Mouse (Mus musculus) liver, embryonic 11.5 days (tissue): ENCODE measurements at regions not wholly inside any gene's neighbourhood (a gene's known extent, or its start where the extent isn't known, plus 50 kb on each side); places are given as distances from the start of the nearest gene placed in this dataset.

Source experiments
- ATAC-seq: fragments of 200-750 bp; cut with Nextera tagmentation; replicated peaks from 2 replicates; pipeline ENCODE4 v1.8.0; 2017; ENCODE audit warnings: moderate number of reproducible peaks, mild to moderate bottlenecking, moderate TSS enrichment, moderate library complexity; ENCODE audit not compliant: low FRiP score
- DNase-seq: peaks from one replicate; pipeline ENCODE4 v3.0.0-alpha.2; 2017; ENCODE audit warnings: low spot score
- H3K27ac ChIP-seq: fragments of 300-500 bp; sonication (generic); 2 replicates; pipeline ENCODE4 v1.5.1; 2014; ENCODE audit warnings: mild to moderate bottlenecking, low read depth, low read length, control low read depth
- H3K27me3 ChIP-seq: fragments of 300-500 bp; sonication (generic); replicated peaks from 2 replicates; pipeline ENCODE4 v1.6.1; 2014; ENCODE audit warnings: low read length, mixed read lengths; ENCODE audit not compliant: control insufficient read depth, insufficient read depth
- H3K36me3 ChIP-seq: fragments of 300-500 bp; sonication (generic); 2 replicates; pipeline ENCODE4 v1.6.1; 2014; ENCODE audit warnings: mild to moderate bottlenecking, low read length, moderate library complexity, mixed read lengths; ENCODE audit not compliant: control insufficient read depth, insufficient read depth
- H3K4me1 ChIP-seq: fragments of 300-500 bp; sonication (generic); replicated peaks from 2 replicates; pipeline ENCODE4 v1.6.1; 2014; ENCODE audit warnings: low read length, mixed read lengths; ENCODE audit not compliant: control insufficient read depth, insufficient read depth
- H3K4me2 ChIP-seq: fragments of 300-500 bp; sonication (generic); 2 replicates; pipeline ENCODE4 v1.6.1; 2014; ENCODE audit warnings: mild to moderate bottlenecking, control low read depth, moderate library complexity
- H3K4me3 ChIP-seq: fragments of 300-500 bp; sonication (generic); 2 replicates; pipeline ENCODE4 v1.5.1; 2014; ENCODE audit warnings: low read depth, low read length, control low read depth
- H3K9ac ChIP-seq: fragments of 300-500 bp; sonication (generic); 2 replicates; pipeline ENCODE4 v1.6.1; 2014; ENCODE audit warnings: low read depth, low read length, control low read depth
- H3K9me3 ChIP-seq: fragments of 300-500 bp; sonication (generic); 2 replicates; pipeline ENCODE4 v1.6.1; 2016; ENCODE audit warnings: low read length, inconsistent platforms, mixed read lengths; ENCODE audit not compliant: control insufficient read depth
- WGBS: fragments of 180-500 bp; shearing (Covaris S2); extraction: QIAGEN DNeasy Blood & Tissue Kit; methylation state at CpG from one replicate; pipeline ENCODE4 v1.1.7; 2014; 5-methylcytosine and 5-hydroxymethylcytosine counted together

DNA sequence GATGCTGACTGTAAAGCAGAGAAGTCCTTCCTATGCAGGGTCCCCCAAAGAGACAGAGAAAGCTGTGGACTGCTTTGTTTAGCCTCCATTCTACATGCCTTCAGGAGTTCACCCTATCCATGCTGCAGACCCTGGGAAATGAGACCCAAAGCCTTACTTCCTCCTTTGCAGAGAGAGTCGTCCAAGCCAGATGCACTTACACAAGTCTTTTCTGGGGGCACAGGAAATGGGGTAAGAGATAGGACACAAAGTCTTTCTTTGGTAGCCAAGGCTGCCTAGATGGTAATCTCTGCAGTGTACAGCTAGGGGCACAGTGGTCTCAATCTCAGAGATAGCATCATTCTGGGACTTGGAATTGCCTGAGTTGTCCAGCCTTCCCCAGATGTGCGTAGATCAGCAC lies 448.1 kb upstream of the Smim15 start:
- DNase-seq: no peak

DNA sequence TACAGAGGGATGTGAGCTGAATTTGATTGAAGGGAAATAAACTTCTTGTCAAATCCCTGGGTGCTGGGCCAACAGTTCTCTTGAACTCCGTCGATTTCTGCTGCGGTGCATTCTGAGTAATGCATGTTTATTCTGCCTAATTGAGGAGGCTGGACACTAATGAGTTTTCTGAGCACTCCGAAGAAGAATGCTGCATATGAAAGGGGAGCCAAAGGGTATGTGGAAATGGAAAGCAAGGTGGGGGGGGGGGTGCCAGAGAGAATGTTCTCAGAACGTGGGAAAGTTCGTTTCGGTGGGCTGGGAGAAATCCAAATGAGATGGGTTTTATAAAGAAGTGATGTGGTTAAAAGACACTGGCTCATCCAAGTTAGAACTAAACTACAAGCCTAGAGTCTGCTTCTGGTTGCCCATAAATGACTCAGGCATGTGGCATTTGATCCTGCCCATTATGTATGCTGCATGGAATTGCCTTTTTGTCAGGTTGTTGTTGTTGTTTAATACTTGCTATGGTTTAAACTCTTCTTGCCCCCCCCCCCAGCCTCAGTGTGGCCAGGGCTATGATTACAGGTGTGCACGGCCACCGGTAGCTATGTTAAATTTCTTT lies 455.7 kb upstream of the Smim15 start:
- DNase-seq (no peak), ATAC-seq (no peak)
- Histone ChIP-seq H3K27me3 (no peaks in the 10 kb centered on the region), H3K27ac (no peak overlapping the region), H3K4me3 (no peak overlapping the region), H3K9me3 (no peaks in the 10 kb centered on the region), H3K4me1 (no peaks in the 10 kb centered on the region), H3K36me3 (no peaks in the 10 kb centered on the region), H3K9ac (no peak overlapping the region), H3K4me2 (no peak overlapping the region)
- 77% methylated on average over 9 of the region's 9 CpGs for WGBS

More for the DNA sequence above, 448.1 kb upstream of the Smim15 start:
- Histone ChIP-seq H3K9me3 (no peaks in the 10 kb centered on the region), H3K36me3 (no peaks in the 10 kb centered on the region), H3K4me3 (no peak overlapping the region), H3K27ac (no peak overlapping the region), H3K27me3 (no peaks in the 10 kb centered on the region), H3K9ac (no peak overlapping the region), H3K4me1 (no peaks in the 10 kb centered on the region; the same call in 1 of the 2 replicates), H3K4me2 (no peak overlapping the region)
- WGBS: 59% methylated on average over 2 of the region's 2 CpGs
- ATAC-seq: no peak

DNA sequence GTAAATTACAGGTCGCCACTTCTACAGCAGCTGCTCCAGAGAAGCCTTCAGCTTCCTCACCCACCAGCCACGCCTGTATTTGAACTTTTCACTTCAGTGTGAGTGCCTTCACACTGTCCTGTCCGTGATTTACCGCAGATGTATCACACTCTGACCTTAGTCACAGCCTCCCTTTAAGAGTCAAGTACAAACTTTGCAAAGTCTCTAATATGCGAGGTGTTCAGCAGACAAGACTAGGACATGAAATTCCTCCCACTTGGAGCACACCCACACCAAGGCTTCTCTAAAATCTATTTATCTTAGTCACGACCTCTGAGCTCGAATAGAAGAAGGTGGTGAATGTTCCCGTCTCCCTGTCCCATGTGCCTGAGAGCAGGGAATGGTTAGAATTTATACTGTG lies 456.6 kb upstream of the Smim15 start:
- no peaks in the 10 kb centered on the region for H3K27me3 ChIP-seq
- H3K27ac ChIP-seq: no peak overlapping the region
- H3K9ac ChIP-seq: no peak overlapping the region
- ATAC-seq: no peak
- no peak for DNase-seq
- no peak overlapping the region for H3K4me2 ChIP-seq
- H3K9me3 ChIP-seq: no peaks in the 10 kb centered on the region
- no peak overlapping the region for H3K4me3 ChIP-seq
- WGBS: 57% methylated on average over 8 of the region's 8 CpGs
- no peaks in the 10 kb centered on the region for H3K4me1 ChIP-seq
- H3K36me3 ChIP-seq: no peaks in the 10 kb centered on the region

DNA sequence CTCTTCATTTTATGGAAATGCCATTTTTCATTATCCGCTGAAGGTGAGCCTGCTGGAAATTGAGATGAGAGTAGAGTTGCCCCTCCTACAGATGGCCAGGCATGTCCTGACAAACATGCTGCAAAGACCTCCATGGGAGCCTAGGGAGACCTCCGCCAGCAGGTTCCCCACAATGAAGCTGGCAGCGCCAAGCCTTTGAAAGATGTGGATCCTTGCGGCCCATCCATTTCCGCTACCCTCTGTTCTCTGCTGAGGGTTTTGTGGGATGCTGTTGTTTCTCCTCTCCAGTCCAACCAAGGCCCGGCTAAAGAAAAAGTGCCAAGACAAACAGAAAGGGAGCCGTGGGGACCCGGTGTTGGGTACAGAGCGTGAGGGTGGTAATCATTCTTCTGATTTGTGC lies 458.3 kb upstream of the Smim15 start:
- Histone ChIP-seq H3K4me1 (no peaks in the 10 kb centered on the region), H3K9me3 (no peaks in the 10 kb centered on the region), H3K4me2 (no peak overlapping the region), H3K9ac (no peak overlapping the region), H3K36me3 (no peaks in the 10 kb centered on the region), H3K4me3 (no peak overlapping the region), H3K27me3 (no peaks in the 10 kb centered on the region), H3K27ac (no peak overlapping the region)
- WGBS: 85% methylated on average over 9 of the region's 9 CpGs
- ATAC-seq (no peak), DNase-seq (no peak)

DNA sequence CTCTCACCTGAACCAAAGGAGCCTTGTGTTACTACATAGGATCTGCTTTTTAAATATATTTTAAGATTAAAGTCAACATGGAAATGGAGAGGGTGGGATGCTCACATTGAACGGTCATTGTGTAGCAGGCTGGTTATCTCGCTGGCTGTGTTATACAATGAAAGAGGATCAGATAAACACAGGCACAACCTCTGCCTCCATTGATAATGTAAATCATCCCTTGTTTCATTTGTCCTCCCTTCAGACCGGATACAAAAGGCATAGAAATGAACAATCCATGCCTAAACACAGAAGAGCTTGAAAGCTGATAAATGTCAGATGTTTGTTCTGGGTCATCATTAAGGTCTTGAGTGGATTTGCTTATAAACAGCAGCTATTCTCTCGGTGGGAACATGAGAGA lies 458.9 kb upstream of the Smim15 start:
- H3K36me3 ChIP-seq: no peaks in the 10 kb centered on the region
- H3K4me3 ChIP-seq: no peak overlapping the region
- no peak overlapping the region for H3K9ac ChIP-seq
- no peak overlapping the region for H3K4me2 ChIP-seq
- H3K27me3 ChIP-seq: no peaks in the 10 kb centered on the region
- H3K27ac ChIP-seq: no peak overlapping the region
- H3K9me3 ChIP-seq: no peaks in the 10 kb centered on the region
- DNase-seq (no peak), ATAC-seq (no peak)
- WGBS: 47% methylated on average over 4 of the region's 4 CpGs
- no peaks in the 10 kb centered on the region for H3K4me1 ChIP-seq

DNA sequence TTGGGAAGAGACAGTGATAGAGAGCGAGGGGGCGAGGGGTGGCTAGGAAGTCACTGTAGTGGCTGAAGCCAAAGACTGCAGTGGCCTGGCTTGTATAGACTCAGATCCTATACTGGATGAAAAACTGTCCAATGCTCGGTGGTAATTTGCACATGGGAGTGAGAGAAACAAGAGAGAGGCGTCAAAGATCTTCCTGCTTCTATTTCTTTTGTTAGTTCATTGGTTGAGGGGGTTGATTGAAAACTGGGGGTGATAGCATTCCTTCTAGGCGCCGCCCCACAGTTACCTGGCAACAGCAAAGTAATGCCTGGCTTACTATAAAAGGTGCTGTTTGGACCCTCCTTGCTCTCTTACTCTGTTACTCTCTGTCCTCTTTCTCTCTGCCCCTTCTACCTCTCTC lies 465.3 kb upstream of the Smim15 start:
- no peak for ATAC-seq
- no peak overlapping the region for H3K27ac ChIP-seq
- WGBS: 89% methylated on average over 6 of the region's 6 CpGs

DNA sequence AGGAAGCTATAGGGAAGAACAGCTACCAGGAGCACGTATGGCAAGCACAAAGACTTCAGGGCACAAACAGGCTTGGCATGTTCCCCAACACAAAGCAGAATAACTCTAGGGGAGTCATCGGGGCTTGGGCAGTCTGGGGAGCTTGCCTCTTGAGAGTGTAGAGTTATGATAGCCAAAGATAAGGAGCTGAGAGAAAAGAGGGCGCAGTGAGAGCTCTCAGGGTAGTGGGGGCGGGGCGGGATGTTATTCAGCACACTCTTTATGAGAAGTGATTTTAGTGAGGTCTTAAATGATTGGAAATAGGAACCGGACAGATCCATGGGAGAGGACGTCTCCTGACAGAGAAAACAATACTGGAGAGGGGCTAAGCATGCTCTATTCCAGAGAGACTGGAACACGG lies 466.4 kb upstream of the Smim15 start:
- no peaks in the 10 kb centered on the region for H3K9me3 ChIP-seq
- peak overlapping the region; percentile 57 for H3K4me2 ChIP-seq
- WGBS: 55% methylated on average over 8 of the region's 8 CpGs
- H3K27ac ChIP-seq: peak overlapping the region; percentile 68
- H3K27me3 ChIP-seq: no peaks in the 10 kb centered on the region
- ATAC-seq: peak; percentile 87
- no peak overlapping the region for H3K9ac ChIP-seq
- H3K4me1 ChIP-seq: peaks cover 26% of the 10 kb centered on the region
- peak; percentile 44 for DNase-seq
- peak overlapping the region; percentile 21; the same call in 1 of the 2 replicates for H3K4me3 ChIP-seq
- no peaks in the 10 kb centered on the region for H3K36me3 ChIP-seq

More for the DNA sequence above, 465.3 kb upstream of the Smim15 start:
- H3K4me3 ChIP-seq: no peak overlapping the region
- no peaks in the 10 kb centered on the region for H3K9me3 ChIP-seq
- H3K27me3 ChIP-seq: no peaks in the 10 kb centered on the region
- peaks cover 26% of the 10 kb centered on the region for H3K4me1 ChIP-seq
- H3K9ac ChIP-seq: no peak overlapping the region
- no peak overlapping the region for H3K4me2 ChIP-seq
- DNase-seq: no peak
- no peaks in the 10 kb centered on the region for H3K36me3 ChIP-seq

DNA sequence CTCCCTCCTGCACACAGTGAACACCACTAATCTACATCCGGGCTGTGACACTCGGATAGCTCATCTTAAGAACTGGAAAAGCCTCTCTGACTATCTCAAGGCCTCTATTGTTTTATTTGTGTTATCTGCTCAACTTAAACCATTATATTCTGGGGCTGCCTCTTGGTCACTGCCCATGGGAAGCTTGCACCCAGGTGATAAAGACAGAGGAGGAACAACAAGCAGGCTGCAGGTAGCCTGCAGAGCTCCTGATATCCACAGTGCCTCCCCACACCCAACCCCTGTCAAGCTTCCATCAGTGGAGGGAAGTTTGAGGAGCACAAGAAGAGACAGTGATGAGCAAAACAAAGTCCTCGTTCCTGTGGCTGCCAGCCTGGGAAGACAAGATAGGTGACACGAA lies 467.0 kb upstream of the Smim15 start:
- Histone ChIP-seq H3K4me2 (peak overlapping the region; percentile 57), H3K9ac (no peak overlapping the region), H3K27ac (peak overlapping the region; percentile 68), H3K4me3 (peak overlapping the region; percentile 21; the same call in 1 of the 2 replicates), H3K4me1 (peaks cover 26% of the 10 kb centered on the region), H3K36me3 (no peaks in the 10 kb centered on the region), H3K9me3 (no peaks in the 10 kb centered on the region), H3K27me3 (no peaks in the 10 kb centered on the region)
- ATAC-seq: peak; percentile 95
- WGBS: 33% methylated on average over 4 of the region's 4 CpGs
- no peak for DNase-seq

DNA sequence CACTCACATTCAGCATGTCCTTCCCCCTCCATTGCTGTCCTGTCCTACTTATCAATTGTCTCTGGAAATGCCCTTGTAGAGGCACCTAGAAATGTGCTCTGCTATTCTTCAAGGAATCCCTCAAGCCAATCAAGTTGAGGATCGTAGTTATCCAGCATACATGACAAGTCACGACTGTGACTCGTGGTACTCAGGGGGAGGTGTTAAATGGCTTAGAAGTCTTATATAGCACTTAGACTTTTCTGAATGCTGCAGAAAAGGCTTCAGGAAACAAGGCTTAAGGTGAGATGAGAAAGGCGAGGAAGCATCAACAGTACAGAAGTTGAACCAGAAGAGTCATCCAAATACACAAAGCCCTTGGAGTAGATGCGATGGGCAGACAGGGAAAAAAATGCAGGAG lies 467.5 kb upstream of the Smim15 start:
- 59% methylated on average over 5 of the region's 5 CpGs for whole genome bisulfite sequencing
- Histone ChIP-seq H3K4me2 (peak overlapping the region; percentile 57), H3K27ac (peak overlapping the region; percentile 68)

More for the DNA sequence above, 467.5 kb upstream of the Smim15 start:
- Histone ChIP-seq H3K9ac (no peak overlapping the region), H3K4me1 (peaks cover 26% of the 10 kb centered on the region), H3K9me3 (no peaks in the 10 kb centered on the region), H3K27me3 (no peaks in the 10 kb centered on the region), H3K36me3 (no peaks in the 10 kb centered on the region), H3K4me3 (no peak overlapping the region)
- DNase-seq (no peak), ATAC-seq (no peak)
